Mouse (Mus musculus): Measurements from ENCODE around the gene Htra1. TPM values are rescaled to one million over a fixed set of nuclear protein-coding genes. Genes with fewer than 3 reads are reported as not detected.

The Htra1 gene
- polyA plus RNA-seq (2017; shearing (Covaris generic)) = not detected

DNA sequence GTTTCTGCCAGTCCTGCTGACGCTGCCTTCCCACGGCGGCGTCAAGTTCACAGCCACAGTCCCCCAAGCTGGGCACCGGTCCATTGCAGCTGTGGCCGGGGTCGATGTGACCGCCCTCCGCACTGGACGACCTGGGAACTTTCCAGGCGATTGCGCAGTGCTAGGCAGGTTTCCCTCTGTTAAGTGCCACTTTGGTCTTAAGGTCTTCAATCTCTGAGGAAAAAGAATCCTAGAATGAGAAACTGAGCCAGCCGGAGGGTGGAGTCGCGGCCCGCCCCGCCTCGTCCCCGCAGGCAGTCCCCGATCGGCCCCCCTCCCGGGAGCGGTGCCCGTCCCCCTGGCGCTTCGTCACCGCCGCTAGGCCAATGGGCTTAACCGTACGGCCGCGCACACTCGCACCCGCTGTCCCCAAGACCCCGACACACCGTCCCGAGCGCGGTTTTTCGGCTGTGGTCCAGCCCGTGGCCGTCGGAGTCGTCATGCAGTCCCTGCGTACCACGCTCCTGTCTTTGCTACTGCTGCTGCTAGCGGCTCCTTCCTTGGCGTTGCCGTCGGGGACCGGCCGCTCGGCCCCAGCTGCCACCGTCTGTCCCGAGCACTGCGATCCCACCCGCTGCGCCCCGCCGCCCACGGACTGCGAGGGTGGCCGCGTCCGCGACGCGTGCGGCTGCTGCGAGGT lies at the start of gene Htra1:
Gene Htra1 (plus strand): TSS at position 319 of the 679 bp plus-strand sequence.

DNA sequence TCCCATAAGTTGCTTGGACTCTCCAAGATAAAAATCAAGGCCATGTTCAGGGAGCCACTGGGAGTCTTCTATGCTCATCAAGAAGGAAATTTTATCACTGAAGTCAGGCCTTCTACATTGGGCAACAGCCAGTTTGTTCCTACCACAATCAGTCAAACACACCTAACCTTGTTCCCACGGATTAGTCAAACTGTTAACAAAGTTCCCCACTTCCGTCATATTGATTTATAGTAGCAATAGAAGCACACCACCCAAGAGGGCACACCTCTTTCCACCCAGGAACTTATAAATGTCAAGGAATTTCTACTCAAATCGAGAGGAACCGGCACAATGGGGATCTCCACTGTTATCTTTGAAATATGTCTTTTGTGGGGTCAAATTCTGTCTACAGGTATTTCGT lies 95.8 kb downstream of the Htra1 start, which contains the start of gene Dmbt1:
Gene Dmbt1 (plus strand): TSS at position 299 of the 400 bp plus-strand sequence.

Other genes with a start within 250 kb of the Htra1 start
- 8.4 TPM for gene Btbd16, start 162.0 kb upstream of the Htra1 start, polyA plus RNA-seq (2017; shearing (Covaris generic))
- gene Plekha1, start 70.4 kb upstream of the Htra1 start, polyA plus RNA-seq (2017; shearing (Covaris generic)) = 61.1 TPM
- not detected for gene Dmbt1, start 95.9 kb downstream of the Htra1 start, polyA plus RNA-seq (2017; shearing (Covaris generic))
- gene 4933402N03Rik, start 210.2 kb downstream of the Htra1 start, polyA plus RNA-seq (2017; shearing (Covaris generic)) = not detected
- not detected for gene 5430419D17Rik, start 238.3 kb downstream of the Htra1 start, polyA plus RNA-seq (2017; shearing (Covaris generic))

Data from activated CD4-positive, CD25-positive, alpha-beta regulatory T cell, adult 9 weeks (primary cell).